Mouse (Mus musculus): Measurements from ENCODE around the gene Haao.

- TF ChIP-seq POLR2A (IDR thresholded peaks at IDR 0.05; ENCODE audit: insufficient read length, low read depth), result no peak
- TF ChIP-seq MYOG (IDR thresholded peaks at IDR 0.05; ENCODE audit: control insufficient read depth in 1 of 3, insufficient read depth in 1 of 3, insufficient read length in 2 of 3, low read depth in 2 of 3), result no peak
- TF ChIP-seq TCF3 (IDR thresholded peaks at IDR 0.05; ENCODE audit: insufficient read length, low read depth), result no peak
- no peak for TF ChIP-seq USF1 (IDR thresholded peaks at IDR 0.05; ENCODE audit: low read depth)
- TF ChIP-seq TCF12 (IDR thresholded peaks at IDR 0.05; ENCODE audit: insufficient read depth, poor library complexity, severe bottlenecking), result no peak
- TF ChIP-seq REST (IDR thresholded peaks at IDR 0.05; ENCODE audit: insufficient read depth, insufficient read length), result no peak
- TF ChIP-seq POLR2AphosphoS2 (IDR thresholded peaks at IDR 0.05; ENCODE audit: insufficient read length, low read depth), result no peak
- no peak for TF ChIP-seq CEBPB (IDR thresholded peaks at IDR 0.05; ENCODE audit: insufficient read depth, poor library complexity, severe bottlenecking)
- TF ChIP-seq SRF (IDR thresholded peaks at IDR 0.05; ENCODE audit: control insufficient read depth, insufficient read length, low read depth), result no peak
- TF ChIP-seq MAX (IDR thresholded peaks at IDR 0.05; ENCODE audit: low read depth), result no peak
These were observed 3.1 kb upstream of the Haao start for GRCm38 (mm10) chr17:83850864-83851263.
